Mouse (Mus musculus) CD4-positive, CD25-positive, alpha-beta regulatory T cell, adult 2 months (primary cell): ENCODE measurements at regions not wholly inside any gene's neighbourhood (a gene's known extent, or its start where the extent isn't known, plus 50 kb on each side); places are given as distances from the start of the nearest gene placed in this dataset.

Experiments
- DNase-seq: peaks from one replicate; pipeline ENCODE4 v3.0.0-alpha.2; 2012; ENCODE audit warnings: low read depth, low spot score

GRCm38 (mm10) chr12:16139152-16139551 lies 322.4 kb upstream of the Trib2 start:
- DNase-seq, result no peak

- DNase-seq, result peak; percentile 26
Observed at GRCm38 (mm10) chr12:16137801-16138200, 321.1 kb upstream of the Trib2 start.

DNA sequence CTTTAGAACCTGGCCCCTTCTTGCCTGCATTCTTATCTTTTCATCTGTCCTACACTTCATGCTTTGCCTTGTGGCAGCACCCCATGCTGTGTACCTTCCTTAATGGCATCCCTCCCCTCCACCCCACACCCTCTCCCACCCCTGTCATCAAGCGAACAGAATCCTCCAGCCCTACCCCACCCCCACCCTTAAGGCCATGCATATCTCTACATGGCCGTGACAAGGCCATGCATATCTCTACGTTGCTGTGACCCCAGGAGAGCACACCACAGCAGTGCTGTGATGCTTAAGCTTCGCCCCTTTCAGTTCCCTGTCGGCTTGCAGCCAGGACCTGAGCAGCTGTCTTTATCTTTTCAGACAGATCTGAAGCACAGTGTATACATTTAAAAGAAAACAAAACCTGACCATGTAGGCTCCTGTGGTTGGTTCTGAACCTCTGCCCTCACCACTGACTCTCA lies 319.5 kb upstream of the Trib2 start:
- DNase-seq, result peak; percentile 31

- DNase-seq, result peak; percentile 15
Observed at GRCm38 (mm10) chr12:16135602-16136213, 319.0 kb upstream of the Trib2 start.

DNA sequence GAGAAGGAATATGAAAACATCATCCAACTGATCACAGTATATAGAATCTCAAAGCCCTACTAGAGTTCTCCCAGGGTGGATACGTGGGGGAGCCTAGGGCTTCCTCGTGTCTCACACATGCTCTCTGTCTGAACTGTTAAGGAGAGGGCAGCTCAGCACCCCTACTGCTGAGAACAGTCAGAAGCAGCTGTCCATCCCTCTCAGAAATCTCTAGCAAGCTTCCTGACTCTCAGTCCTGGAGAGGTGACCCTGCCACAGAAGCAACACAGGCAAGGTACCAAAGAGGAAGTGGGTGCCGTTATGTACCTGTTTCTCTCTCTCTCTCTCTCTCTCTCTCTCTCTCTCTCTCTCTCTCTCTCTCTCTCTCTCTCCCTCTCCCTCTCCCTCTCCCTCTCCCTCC lies 317.7 kb upstream of the Trib2 start:
- DNase-seq, result peak; percentile 55

GRCm38 (mm10) chr12:16133253-16133652 lies 316.5 kb upstream of the Trib2 start:
- peak; percentile 85 for DNase-seq

DNA sequence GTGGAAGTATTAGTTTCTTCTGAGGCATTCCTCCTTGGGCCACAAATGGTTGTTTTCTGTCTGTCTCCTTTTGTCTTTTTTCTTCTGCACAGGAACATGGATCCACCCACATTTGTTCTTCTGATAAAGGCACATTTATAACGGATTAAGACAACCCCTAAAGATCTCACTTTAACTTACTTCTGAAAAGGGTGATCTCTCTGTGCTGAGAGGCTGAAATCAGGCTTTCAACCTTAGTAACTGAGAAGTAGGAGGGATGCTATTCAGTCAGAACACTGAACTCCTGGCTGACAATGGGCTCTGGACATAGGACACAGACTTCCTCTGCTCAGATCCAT lies 315.0 kb upstream of the Trib2 start:
- no peak for DNase-seq

DNA sequence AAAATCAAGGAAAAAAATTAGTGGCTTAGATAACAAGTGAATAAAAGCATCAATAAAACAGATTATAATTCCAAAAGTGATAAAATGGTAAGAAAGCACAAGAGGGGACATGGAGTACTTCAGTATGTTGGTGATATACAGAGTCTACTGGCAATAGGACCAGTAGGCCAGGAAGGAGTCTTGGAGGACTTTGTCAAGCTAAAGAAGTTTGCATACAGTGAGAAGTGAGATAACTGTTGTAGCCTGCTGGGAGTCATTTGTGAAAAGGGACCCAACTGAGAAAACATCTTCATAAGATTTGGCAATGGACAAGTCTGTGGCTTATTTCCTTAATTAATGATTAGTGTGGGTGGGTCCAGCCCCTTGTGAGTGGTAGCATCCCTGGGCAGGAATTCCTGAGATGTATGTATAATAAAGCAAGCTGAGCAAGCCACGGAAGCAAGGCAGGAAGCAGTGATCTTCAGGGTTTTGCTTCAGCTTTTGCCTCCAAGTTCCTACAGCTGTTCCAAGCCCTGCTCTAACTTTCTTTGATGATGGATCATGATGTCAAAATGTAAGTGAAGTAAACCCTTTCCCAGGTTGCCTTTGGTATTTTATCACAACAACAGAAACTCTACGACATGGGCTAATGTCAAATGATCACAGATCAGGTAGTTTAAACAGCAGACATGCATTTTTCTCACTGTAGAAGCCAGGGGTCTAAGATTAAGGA lies 314.5 kb upstream of the Trib2 start:
- no peak for DNase-seq

GRCm38 (mm10) chr12:16130605-16131004 lies 313.9 kb upstream of the Trib2 start:
- no peak for DNase-seq

DNA sequence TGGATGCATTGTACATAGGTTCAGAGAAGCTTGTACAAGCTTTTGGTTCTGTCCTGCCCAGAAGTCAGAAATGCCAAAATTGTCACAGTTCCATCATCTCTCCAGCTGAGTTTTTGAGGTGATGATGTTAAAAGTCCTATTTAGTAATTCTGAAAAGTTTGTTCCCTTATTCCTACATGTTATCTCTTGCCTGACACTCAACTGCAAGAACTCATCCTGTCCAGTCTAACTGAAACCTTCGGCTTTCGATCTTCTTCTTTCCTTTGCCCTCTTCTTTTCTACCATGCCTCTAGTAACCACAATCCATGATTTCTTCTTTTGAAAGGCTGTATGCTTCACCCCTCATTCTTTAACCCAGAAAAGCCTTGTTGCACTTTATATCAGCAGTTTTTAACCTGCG lies 313.2 kb upstream of the Trib2 start:
- DNase-seq, result no peak

GRCm38 (mm10) chr12:16129243-16129642 lies 312.5 kb upstream of the Trib2 start:
- no peak for DNase-seq

GRCm38 (mm10) chr12:16124906-16125305 lies 308.2 kb upstream of the Trib2 start:
- no peak for DNase-seq

DNA sequence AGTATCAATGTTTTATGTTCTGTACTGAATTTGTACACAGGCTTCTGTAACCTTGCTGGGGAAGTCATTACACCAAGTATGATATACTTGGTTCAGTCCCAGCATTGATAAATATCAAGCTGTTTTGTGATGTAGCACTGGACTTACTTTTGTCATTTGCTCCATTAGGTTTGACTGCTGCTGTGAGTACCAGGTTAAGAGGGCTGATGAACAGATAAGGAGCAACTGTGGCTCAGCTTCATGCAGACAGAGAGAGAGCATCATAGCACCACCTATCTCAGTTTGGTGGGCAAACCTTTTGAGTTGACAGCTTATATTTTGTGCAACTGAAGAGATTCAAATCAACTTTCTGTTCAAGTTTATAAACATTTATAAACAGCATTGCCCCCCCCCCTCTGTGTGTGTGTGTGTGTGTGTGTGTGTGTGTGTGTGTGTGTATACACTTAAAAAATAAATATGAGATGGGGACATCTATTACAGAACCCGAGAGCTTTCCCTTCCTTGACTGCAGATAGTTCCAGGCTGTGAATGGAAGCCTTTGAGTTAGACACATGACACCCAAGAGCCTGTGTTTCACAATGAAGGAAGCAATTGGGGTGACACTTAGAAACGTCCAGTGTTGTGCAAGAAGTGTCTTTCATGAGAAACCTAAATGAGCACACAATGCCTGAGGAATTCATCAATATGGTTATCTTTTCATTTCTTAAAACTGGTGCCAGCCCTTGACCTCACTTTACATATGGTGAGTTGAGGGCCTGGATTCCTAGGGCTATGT lies 305.8 kb upstream of the Trib2 start:
- DNase-seq, result peak; percentile 23

DNA sequence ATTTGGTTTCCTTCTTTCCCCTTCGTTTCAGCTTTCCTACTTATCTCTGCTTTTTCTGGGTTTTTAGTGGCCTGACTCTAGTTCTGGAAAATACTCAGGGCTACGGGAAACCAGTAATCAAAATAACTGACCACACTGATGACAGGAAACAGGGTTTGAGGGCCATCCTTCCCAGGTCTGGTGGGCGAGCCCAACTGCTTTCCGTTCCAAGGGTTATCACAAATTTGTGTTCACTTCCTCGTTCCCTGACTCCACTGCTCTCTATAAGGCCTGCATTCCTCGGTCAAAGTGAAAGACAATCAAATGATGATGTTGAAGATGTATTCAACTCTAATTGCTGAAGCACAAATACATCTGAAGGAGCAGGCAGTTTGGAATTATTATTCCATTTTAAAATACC lies 305.1 kb upstream of the Trib2 start:
- DNase-seq, result no peak

GRCm38 (mm10) chr12:16118710-16119109 lies 302.0 kb upstream of the Trib2 start:
- DNase-seq, result no peak

DNA sequence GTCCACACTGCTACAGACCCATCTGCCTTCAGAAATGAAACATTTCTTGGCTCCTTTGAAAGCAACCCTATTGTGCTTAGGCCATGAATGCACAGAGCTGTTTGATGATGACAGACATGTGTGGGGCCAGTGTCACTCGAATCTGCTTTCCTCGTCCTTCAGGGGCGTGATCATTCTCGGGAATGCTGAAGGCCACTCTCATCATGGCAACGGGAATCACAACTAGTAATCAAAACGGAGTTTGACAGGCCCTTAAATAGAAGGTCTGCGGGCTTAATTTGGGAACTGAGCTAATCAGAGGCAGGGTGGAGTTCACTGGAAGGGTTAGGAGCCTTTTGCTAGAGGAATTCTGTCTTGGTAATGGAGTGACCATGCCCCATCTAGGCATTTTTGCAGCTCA lies 290.2 kb upstream of the Trib2 start:
- no peak for DNase-seq

DNA sequence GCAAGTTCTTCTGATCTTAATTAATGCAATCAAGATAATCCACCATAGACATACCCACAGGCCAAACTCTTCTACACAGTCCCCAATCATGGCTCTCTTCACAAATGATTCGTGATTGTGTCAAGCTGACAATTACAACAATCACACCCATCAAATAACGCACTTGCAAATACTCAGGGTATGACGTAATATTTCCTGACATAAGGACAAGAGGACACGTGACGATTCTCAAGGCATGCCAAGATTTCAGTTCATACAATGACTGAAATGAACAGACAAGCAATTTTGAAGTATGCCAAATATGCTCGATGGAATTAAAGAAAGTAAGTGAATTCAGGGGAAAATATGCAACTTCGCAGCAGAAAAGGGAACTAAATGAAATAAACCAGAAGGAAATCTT lies 282.1 kb upstream of the Trib2 start:
- DNase-seq, result no peak

GRCm38 (mm10) chr12:16092643-16093042 lies 275.9 kb upstream of the Trib2 start:
- DNase-seq, result no peak

- DNase-seq, result no peak
Observed at GRCm38 (mm10) chr12:16091336-16091735, 274.6 kb upstream of the Trib2 start.

DNA sequence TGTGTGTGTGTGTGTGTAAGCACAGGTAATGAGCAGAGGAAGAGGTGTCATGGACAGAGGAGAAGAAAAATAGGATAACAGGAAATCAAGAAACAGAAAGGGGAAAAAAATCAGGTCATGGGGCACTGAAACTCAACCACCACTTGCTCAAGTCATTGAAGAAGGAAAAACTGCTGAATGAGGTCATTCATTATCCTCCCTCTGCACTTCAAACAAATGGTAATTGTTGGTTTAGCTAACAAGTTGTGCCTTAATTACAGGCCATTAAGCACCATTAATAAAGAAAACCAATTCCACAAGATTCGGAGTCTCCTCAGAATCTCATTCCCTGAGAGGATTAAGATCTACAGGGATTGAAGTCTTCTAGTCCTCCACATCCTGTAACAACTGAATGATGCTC lies 266.5 kb upstream of the Trib2 start:
- no peak for DNase-seq

DNA sequence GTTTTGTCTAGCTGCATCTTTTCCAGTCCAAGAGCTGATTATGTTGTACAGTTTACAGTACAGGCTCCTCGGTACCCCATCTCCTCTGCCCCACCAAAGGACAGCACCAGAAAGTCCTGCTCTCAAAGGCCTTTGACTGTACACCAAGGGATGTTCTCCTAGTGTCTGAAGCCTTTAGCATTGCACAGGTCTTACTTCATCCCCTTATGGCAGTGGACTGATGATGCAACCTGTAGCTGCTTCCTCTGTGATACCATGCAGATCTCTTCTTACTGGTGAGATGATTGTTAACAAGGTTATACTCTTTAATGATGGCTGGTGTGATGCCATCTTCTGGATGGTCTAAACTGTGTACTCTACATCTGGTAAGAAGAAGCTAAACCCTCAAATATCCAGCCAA lies 260.5 kb upstream of the Trib2 start:
- DNase-seq, result peak; percentile 6

GRCm38 (mm10) chr12:16075962-16076361 lies 259.2 kb upstream of the Trib2 start:
- no peak for DNase-seq

DNA sequence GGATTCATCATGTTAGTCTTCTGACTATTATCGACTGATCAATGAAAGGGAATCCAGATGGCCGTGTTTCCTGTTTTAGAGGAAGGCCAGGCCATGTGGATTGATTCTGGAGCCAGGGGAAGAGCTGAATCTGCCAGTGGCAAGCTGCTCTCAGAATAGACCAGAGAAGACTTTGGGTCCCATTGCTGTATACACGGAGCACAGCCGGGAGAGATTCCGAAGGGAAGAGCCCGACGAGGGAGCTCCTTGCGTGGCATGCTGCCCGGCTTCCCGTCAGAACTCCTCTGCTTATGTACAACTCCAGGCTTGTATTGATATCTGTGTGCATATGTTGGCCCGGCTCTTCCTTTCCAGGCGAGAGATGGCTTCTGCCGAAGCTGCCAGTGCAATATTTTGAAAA lies 252.2 kb upstream of the Trib2 start:
- DNase-seq, result no peak
